Mouse (Mus musculus) CH12.LX (cell line): ENCODE measurements at regions not wholly inside any gene's neighbourhood (a gene's known extent, or its start where the extent isn't known, plus 50 kb on each side); places are given as distances from the start of the nearest gene placed in this dataset.

Experiments used
- DNase-seq: peaks from one replicate; pipeline ENCODE4 v3.0.0-alpha.2; 2013; ENCODE audit errors: extremely low read depth
- H3K27ac ChIP-seq: 2 replicates; pipeline ENCODE4 v1.5.1; 2012; ENCODE audit warnings: low read depth, mild to moderate bottlenecking, control low read depth, moderate library complexity; ENCODE audit not compliant: insufficient read depth
- H3K27me3 ChIP-seq: replicated peaks from 2 replicates; pipeline ENCODE3; 2012; ENCODE audit warnings: inconsistent platforms
- H3K36me3 ChIP-seq, 2 experiments: replicated peaks in 1 of 2; 2 replicates each; pipeline versions ENCODE3 to v1.6.1; 2012; ENCODE audit warnings: inconsistent platforms in 1 of 2, low read length in 1 of 2, mild to moderate bottlenecking in 1 of 2, mixed read lengths in 1 of 2, moderate library complexity in 1 of 2; ENCODE audit not compliant: control insufficient read depth in 1 of 2, insufficient read depth in 1 of 2
- H3K4me1 ChIP-seq, 2 experiments: 2 replicates each; pipeline ENCODE4 v1.6.1; 2012; ENCODE audit warnings: inconsistent platforms in 1 of 2, moderate library complexity in 1 of 2; ENCODE audit not compliant: insufficient read depth in 2 of 2, control insufficient read depth in 1 of 2
- H3K4me2 ChIP-seq: 2 replicates; pipeline ENCODE4 v1.6.1; 2012; ENCODE audit warnings: low read depth, mild to moderate bottlenecking, control low read depth; ENCODE audit not compliant: poor library complexity, insufficient read depth, severe bottlenecking
- H3K4me3 ChIP-seq, 3 experiments: fragments of 150-350 bp in 1 of 3; sonication (generic) in 1 of 3; replicated peaks in 1 of 3; 2 replicates each; pipeline versions ENCODE3 to v1.5.1; 2011 to 2012; ENCODE audit warnings: low read depth in 2 of 3, low read length in 2 of 3, mild to moderate bottlenecking in 2 of 3, moderate library complexity in 2 of 3, control low read depth in 1 of 3, improper control_type of control experiment in 1 of 3, inconsistent platforms in 1 of 3, mixed read lengths in 1 of 3; ENCODE audit not compliant: poor library complexity in 1 of 3
- H3K79me2 ChIP-seq: replicated peaks from 2 replicates; pipeline ENCODE4 v1.6.1; 2012; ENCODE audit warnings: mild to moderate bottlenecking, moderate library complexity; ENCODE audit not compliant: control insufficient read depth, poor library complexity, insufficient read depth, severe bottlenecking; ENCODE audit errors: extremely low read depth
- H3K9ac ChIP-seq: 2 replicates; pipeline ENCODE4 v1.6.1; 2012; ENCODE audit warnings: low read depth, mild to moderate bottlenecking, control low read depth, moderate library complexity; ENCODE audit not compliant: insufficient read depth
- H3K9me3 ChIP-seq: replicated peaks from 2 replicates; pipeline ENCODE3; 2012; ENCODE audit warnings: low read length, inconsistent platforms, mixed read lengths
- BHLHE40 ChIP-seq: IDR thresholded peaks from 2 replicates; pipeline ENCODE4 v1.6.1; 2011; ENCODE audit warnings: mild to moderate bottlenecking, low read depth, low read length, improper control_type of control experiment
- CHD1 ChIP-seq: IDR thresholded peaks from 2 replicates; pipeline ENCODE4 v1.6.1; 2012; ENCODE audit warnings: low read depth, low read length, improper control_type of control experiment, inconsistent platforms
- CTCF ChIP-seq, 2 experiments: IDR thresholded peaks in 1 of 2; conservative IDR thresholded peaks in 1 of 2; 2 replicates each; pipeline ENCODE4 v1.5.1; 2011 to 2012; ENCODE audit warnings: low read depth in 2 of 2, low read length in 2 of 2, improper control_type of control experiment in 1 of 2, inconsistent platforms in 1 of 2, mild to moderate bottlenecking in 1 of 2, moderate library complexity in 1 of 2
- E2F4 ChIP-seq: IDR thresholded peaks from 2 replicates; pipeline ENCODE4 v1.6.1; 2011; ENCODE audit warnings: low read depth, low read length, improper control_type of control experiment; ENCODE audit not compliant: insufficient replicate concordance
- ELF1 ChIP-seq: IDR thresholded peaks from 2 replicates; pipeline ENCODE4 v1.6.1; 2014; ENCODE audit warnings: low read depth, mild to moderate bottlenecking, inconsistent platforms, low read length, improper control_type of control experiment
- ETS1 ChIP-seq: conservative IDR thresholded peaks from 2 replicates; pipeline ENCODE4 v1.6.1; 2012; ENCODE audit warnings: low read depth, mild to moderate bottlenecking, inconsistent platforms, low read length, improper control_type of control experiment, moderate library complexity
- IRF4 ChIP-seq: IDR thresholded peaks from 2 replicates; pipeline ENCODE4 v1.6.1; 2014; ENCODE audit warnings: low read depth, mild to moderate bottlenecking, inconsistent platforms, low read length, improper control_type of control experiment
- MAX ChIP-seq: IDR thresholded peaks from 2 replicates; pipeline ENCODE4 v1.6.1; 2011; ENCODE audit warnings: low read length, improper control_type of control experiment
- MXI1 ChIP-seq: IDR thresholded peaks from 2 replicates; pipeline ENCODE4 v1.6.1; 2011; ENCODE audit warnings: mild to moderate bottlenecking, low read depth, low read length, improper control_type of control experiment
- MYC ChIP-seq: IDR thresholded peaks from 2 replicates; pipeline ENCODE4 v1.6.1; 2011; ENCODE audit warnings: low read depth, mild to moderate bottlenecking, improper control_type of control experiment, low read length
- NRF1 ChIP-seq: IDR thresholded peaks from 2 replicates; pipeline ENCODE4 v1.6.1; 2014; ENCODE audit warnings: low read depth, mild to moderate bottlenecking, inconsistent platforms, low read length, improper control_type of control experiment, moderate library complexity
- POLR2A ChIP-seq: IDR thresholded peaks from 2 replicates; pipeline ENCODE4 v1.6.1; 2011; ENCODE audit warnings: low read depth, mild to moderate bottlenecking, improper control_type of control experiment, low read length
- POLR2AphosphoS2 ChIP-seq: IDR thresholded peaks from 2 replicates; pipeline ENCODE4 v1.6.1; 2011; ENCODE audit warnings: low read depth, low read length, improper control_type of control experiment
- RCOR1 ChIP-seq: conservative IDR thresholded peaks from 2 replicates; pipeline ENCODE4 v1.6.1; 2012; ENCODE audit warnings: low read depth, mild to moderate bottlenecking, inconsistent platforms, low read length, improper control_type of control experiment
- SIN3A ChIP-seq: IDR thresholded peaks from 2 replicates; pipeline ENCODE4 v1.6.1; 2012; ENCODE audit warnings: low read length, improper control_type of control experiment, inconsistent platforms
- SMC3 ChIP-seq: IDR thresholded peaks from 2 replicates; pipeline ENCODE4 v1.6.1; 2011; ENCODE audit warnings: low read depth, low read length, improper control_type of control experiment
- TBP ChIP-seq: conservative IDR thresholded peaks from 2 replicates; pipeline ENCODE4 v1.6.1; 2011; ENCODE audit warnings: low read depth, low read length, improper control_type of control experiment
- TCF12 ChIP-seq: IDR thresholded peaks from 2 replicates; pipeline ENCODE4 v1.6.1; 2014; ENCODE audit warnings: low read depth, mild to moderate bottlenecking, inconsistent platforms, low read length, improper control_type of control experiment
- UBTF ChIP-seq: IDR thresholded peaks from 2 replicates; pipeline ENCODE4 v1.6.1; 2012; ENCODE audit warnings: low read depth, mild to moderate bottlenecking, inconsistent platforms, low read length, improper control_type of control experiment, moderate library complexity
- USF1 ChIP-seq: IDR thresholded peaks from 2 replicates; pipeline ENCODE4 v1.6.1; 2014; ENCODE audit warnings: low read depth, mild to moderate bottlenecking, inconsistent platforms, low read length, improper control_type of control experiment
- USF2 ChIP-seq: conservative IDR thresholded peaks from 2 replicates; pipeline ENCODE4 v1.6.1; 2011; ENCODE audit warnings: low read depth, low read length, improper control_type of control experiment
- ZMIZ1 ChIP-seq: IDR thresholded peaks from 2 replicates; pipeline ENCODE4 v1.6.1; 2012; ENCODE audit warnings: low read depth, mild to moderate bottlenecking, inconsistent platforms, low read length, improper control_type of control experiment
- dilution Hi-C: fragments of 300-500 bp; cut with MboI; formaldehyde crosslinking; loops from 2 replicates; pipeline ENCODE4 v1.14.3; 2020; ENCODE audit warnings: low sequenced_read_pairs; ENCODE audit not compliant: extremely low pct_unique_long_range_greater_than_20kb, extremely low pct_ligation_motif_present
- in situ Hi-C: fragments of 300-500 bp; cut with MboI; formaldehyde crosslinking; loops from 3 replicates; pipeline ENCODE4 v1.14.3; 2019; ENCODE audit warnings: low sequenced_read_pairs, low pct_ligation_motif_present, low pct_unique_long_range_greater_than_20kb, mixed read lengths

- Histone ChIP-seq H3K9ac (no peak overlapping the region), H3K79me2 (no peaks in the 10 kb centered on the region), H3K9me3 (no peaks in the 10 kb centered on the region), H3K4me3 (no peak overlapping the region), H3K4me2 (no peak overlapping the region), H3K4me1 (peaks cover 0 to 12% of the 10 kb centered on the region in 2 experiments; a peak in 1 of 4 replicates), H3K36me3 (no peaks in the 10 kb centered on the region), H3K27ac (no peak overlapping the region), H3K27me3 (no peaks in the 10 kb centered on the region)
- in situ Hi-C loops (no loop called here), dilution Hi-C loops (no loop called here)
- DNase-seq: no peak
- no peak for TF ChIP-seq CTCF (conservative IDR thresholded peaks at IDR 0.05 in 1 of 2, IDR thresholded peaks at IDR 0.05 in 1 of 2; ENCODE audit: low read depth in 2 of 2, low read length in 2 of 2)
- no peak for TF ChIP-seq SMC3
- TF ChIP-seq TCF12: no peak
- TF ChIP-seq NRF1: no peak
- TF ChIP-seq BHLHE40: no peak
- no peak for TF ChIP-seq MXI1
- TF ChIP-seq CHD1: no peak
- no peak for TF ChIP-seq UBTF
- no peak for TF ChIP-seq SIN3A
- no peak for TF ChIP-seq E2F4
- TF ChIP-seq ETS1: no peak
- no peak for TF ChIP-seq ELF1
- no peak for TF ChIP-seq MAX
- TF ChIP-seq POLR2AphosphoS2: no peak
Observed at GRCm38 (mm10) chr13:39307845-39308244, 347.2 kb upstream of the Slc35b3 start.

GRCm38 (mm10) chr13:39306851-39307250 lies 346.2 kb upstream of the Slc35b3 start:
- Histone ChIP-seq H3K9ac (no peak overlapping the region), H3K9me3 (no peaks in the 10 kb centered on the region), H3K27ac (no peak overlapping the region), H3K4me3 (no peak overlapping the region), H3K4me2 (no peak overlapping the region), H3K36me3 (no peaks in the 10 kb centered on the region), H3K27me3 (no peaks in the 10 kb centered on the region), H3K4me1 (peaks cover 0 to 12% of the 10 kb centered on the region in 2 experiments; a peak in 1 of 4 replicates), H3K79me2 (no peaks in the 10 kb centered on the region)
- TF ChIP-seq RCOR1 (no peak), E2F4 (no peak), USF2 (no peak)
- dilution Hi-C loops: no loop called here
- no peak for DNase-seq
- in situ Hi-C loops: no loop called here

- Histone ChIP-seq H3K9me3 (peaks cover 5% of the 10 kb centered on the region), H3K4me3 (no peak overlapping the region), H3K4me2 (no peak overlapping the region), H3K27me3 (no peaks in the 10 kb centered on the region), H3K9ac (no peak overlapping the region), H3K27ac (no peak overlapping the region), H3K36me3 (no peaks in the 10 kb centered on the region), H3K4me1 (peaks cover 0 to 4% of the 10 kb centered on the region in 2 experiments; a peak in 1 of 4 replicates), H3K79me2 (no peaks in the 10 kb centered on the region)
- TF ChIP-seq IRF4: no peak
- no peak for TF ChIP-seq POLR2A
- TF ChIP-seq UBTF: no peak
- no peak for TF ChIP-seq TBP
- no peak for TF ChIP-seq USF2
- no peak for TF ChIP-seq ZMIZ1
- TF ChIP-seq MAX: no peak
- no peak for TF ChIP-seq MYC
- TF ChIP-seq MXI1: no peak
- TF ChIP-seq USF1: no peak
- DNase-seq: no peak
- dilution Hi-C loops: no loop called here
- in situ Hi-C loops: no loop called here
Observed at GRCm38 (mm10) chr13:39297129-39297528, 336.5 kb upstream of the Slc35b3 start.
